Mouse (Mus musculus) liver, adult 2 months (tissue): ENCODE measurements around the gene Tmc3. TPM values are rescaled to one million over a fixed set of nuclear protein-coding genes. Genes with fewer than 3 reads are reported as not detected.
A peak's percentile ranks its signal among the peaks of the same experiment; 100 is the strongest.

Experiments
- DNase-seq: peaks from one replicate; pipeline ENCODE4 v3.0.0-alpha.2; 2011; ENCODE audit warnings: low read depth, low spot score; ENCODE audit errors: extremely low read depth
- H3K27ac ChIP-seq: fragments of 200-500 bp; replicated peaks from 2 replicates; pipeline ENCODE4 v1.5.1; 2012; ENCODE audit warnings: low read depth, mild to moderate bottlenecking, control low read depth, inconsistent platforms, low read length; ENCODE audit not compliant: insufficient read depth
- H3K27me3 ChIP-seq: fragments of 200-500 bp; 2 replicates; pipeline ENCODE4 v1.6.1; 2012; ENCODE audit warnings: mild to moderate bottlenecking, moderate library complexity, low read length, inconsistent platforms; ENCODE audit not compliant: control insufficient read depth, insufficient read depth
- H3K36me3 ChIP-seq: fragments of 200-500 bp; 2 replicates; pipeline ENCODE4 v1.6.1; 2012; ENCODE audit warnings: low read length, inconsistent platforms; ENCODE audit not compliant: control insufficient read depth, insufficient read depth
- H3K4me1 ChIP-seq: fragments of 200-500 bp; 2 replicates; pipeline ENCODE4 v1.6.1; 2011; ENCODE audit warnings: low read length; ENCODE audit not compliant: control insufficient read depth, insufficient read depth
- H3K4me3 ChIP-seq: fragments of 200-500 bp; 2 replicates; pipeline ENCODE4 v1.5.1; 2011; ENCODE audit warnings: low read depth, mild to moderate bottlenecking, control low read depth, low read length, moderate library complexity; ENCODE audit not compliant: insufficient read depth
- H3K79me2 ChIP-seq: fragments of 200-500 bp; 2 replicates; pipeline ENCODE4 v1.6.1; 2012; ENCODE audit warnings: inconsistent platforms, mild to moderate bottlenecking, low read length, moderate library complexity; ENCODE audit not compliant: control insufficient read depth, insufficient read depth
- H3K9ac ChIP-seq: fragments of 200-500 bp; 2 replicates; pipeline ENCODE4 v1.6.1; 2012; ENCODE audit warnings: low read depth, mild to moderate bottlenecking, control low read depth, inconsistent platforms, low read length
- CTCF ChIP-seq: fragments of 200-500 bp; IDR thresholded peaks from 2 replicates; pipeline ENCODE4 v1.5.1; 2011; ENCODE audit warnings: low read depth, low read length, control low read depth
- POLR2A ChIP-seq: fragments of 200-500 bp; IDR thresholded peaks from 2 replicates; pipeline ENCODE4 v1.6.1; 2011; ENCODE audit warnings: low read length, control low read depth; ENCODE audit not compliant: insufficient read depth; ENCODE audit errors: extremely low read depth
- WGBS: fragments of 180-500 bp; shearing (Covaris S2); methylation state at CpG from one replicate; pipeline ENCODE4 v1.1.7; 2018; 5-methylcytosine and 5-hydroxymethylcytosine counted together
- polyA plus RNA-seq: library from polyadenylated mRNA; depleted of rRNA; stranded (reverse); fragments of >200 nt; gene quantifications from 2 replicates; pipeline ENCODE4 v1.2.3, GENCODE M21; 2012
- total RNA-seq: library from RNA; depleted of rRNA; stranded (reverse); fragments of >200 nt; gene quantifications from 2 replicates; pipeline ENCODE4 v1.2.3, GENCODE M21; 2014

Tmc3 gene
- total and polyA plus RNA-seq, 2 experiments = 0.15 to 0.28 TPM

GRCm38 (mm10) chr7:83644761-83645160 lies 60.0 kb downstream of the Tmc3 start:
- H3K27ac ChIP-seq = no peak overlapping the region
- TF ChIP-seq CTCF (no peak), POLR2A (no peak)
- peak; percentile 51 for DNase-seq
- H3K79me2 ChIP-seq = no peaks in the 10 kb centered on the region
- no peak overlapping the region for H3K9ac ChIP-seq
- H3K36me3 ChIP-seq = peaks cover 30% of the 10 kb centered on the region
- no peaks in the 10 kb centered on the region for H3K27me3 ChIP-seq
- WGBS = 14% methylated on average over 2 of the region's 2 CpGs
- peaks cover 1% of the 10 kb centered on the region for H3K4me1 ChIP-seq
- no peak overlapping the region for H3K4me3 ChIP-seq

DNA sequence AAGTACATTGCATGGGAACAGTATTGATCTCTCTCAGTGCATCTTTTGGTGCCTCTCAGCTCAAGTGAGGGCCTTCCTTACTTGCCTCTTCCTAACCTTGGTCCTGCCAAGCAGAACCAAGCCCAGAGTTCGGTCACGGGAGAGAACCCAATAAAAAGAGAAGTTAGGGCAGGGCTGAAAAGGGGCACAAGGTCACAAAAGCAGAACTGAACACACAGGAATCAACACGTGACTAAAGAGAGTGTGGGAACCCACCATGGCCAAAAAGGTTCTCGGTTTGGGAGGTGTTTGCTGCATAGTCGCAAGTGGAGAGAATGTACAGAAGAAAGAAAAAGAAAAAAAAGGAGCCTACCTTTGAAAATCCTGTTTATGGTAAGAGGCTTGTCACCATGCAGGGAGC lies 60.7 kb downstream of the Tmc3 start:
- Histone ChIP-seq H3K9ac (no peak overlapping the region), H3K79me2 (no peaks in the 10 kb centered on the region), H3K36me3 (peaks cover 23% of the 10 kb centered on the region), H3K4me3 (no peak overlapping the region), H3K27me3 (no peaks in the 10 kb centered on the region), H3K27ac (no peak overlapping the region), H3K4me1 (peaks cover 8% of the 10 kb centered on the region)
- TF ChIP-seq POLR2A (no peak), CTCF (no peak)
- 47% methylated on average over 5 of the region's 5 CpGs for WGBS
- DNase-seq = no peak

DNA sequence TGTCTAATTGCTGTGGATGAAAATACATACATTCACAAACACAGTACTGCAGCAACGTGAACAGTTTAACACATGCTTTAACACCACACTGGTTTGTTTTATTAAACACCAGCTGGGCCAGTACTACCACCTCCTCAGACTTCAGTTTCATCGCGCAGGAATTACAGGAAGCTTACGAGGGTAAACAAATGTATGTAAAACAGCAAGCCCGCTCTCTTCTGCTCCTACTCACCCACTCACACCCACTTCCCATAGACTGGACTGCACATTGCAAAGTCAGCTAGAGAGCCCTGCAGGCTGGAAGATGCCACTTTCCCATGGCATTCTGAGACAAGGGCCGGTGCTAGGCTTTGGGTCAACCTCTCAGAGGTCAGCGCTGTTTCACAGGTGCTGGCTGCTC lies 64.1 kb downstream of the Tmc3 start:
- no peak for DNase-seq
- Histone ChIP-seq H3K4me3 (no peak overlapping the region), H3K36me3 (no peaks in the 10 kb centered on the region), H3K27ac (0 out of 2 replicates have a peak overlapping the region, but pooled peaks have one; percentile 14), H3K9ac (no peak overlapping the region), H3K27me3 (no peaks in the 10 kb centered on the region), H3K79me2 (no peaks in the 10 kb centered on the region), H3K4me1 (peaks cover 20% of the 10 kb centered on the region)
- 79% methylated on average over 7 of the region's 7 CpGs for WGBS
- no peak for TF ChIP-seq CTCF
- no peak for TF ChIP-seq POLR2A

GRCm38 (mm10) chr7:83650638-83651037 lies 65.9 kb downstream of the Tmc3 start:
- no peak overlapping the region for H3K4me3 ChIP-seq
- no peak for DNase-seq
- 0 out of 2 replicates have a peak overlapping the region, but pooled peaks have one; percentile 48 for H3K27ac ChIP-seq
- no peaks in the 10 kb centered on the region for H3K79me2 ChIP-seq
- H3K9ac ChIP-seq = no peak overlapping the region
- WGBS = 82% methylated on average over 5 of the region's 5 CpGs
- H3K36me3 ChIP-seq = no peaks in the 10 kb centered on the region
- no peak for TF ChIP-seq CTCF
- TF ChIP-seq POLR2A = no peak
- H3K27me3 ChIP-seq = no peaks in the 10 kb centered on the region
- peaks cover 22% of the 10 kb centered on the region for H3K4me1 ChIP-seq

DNA sequence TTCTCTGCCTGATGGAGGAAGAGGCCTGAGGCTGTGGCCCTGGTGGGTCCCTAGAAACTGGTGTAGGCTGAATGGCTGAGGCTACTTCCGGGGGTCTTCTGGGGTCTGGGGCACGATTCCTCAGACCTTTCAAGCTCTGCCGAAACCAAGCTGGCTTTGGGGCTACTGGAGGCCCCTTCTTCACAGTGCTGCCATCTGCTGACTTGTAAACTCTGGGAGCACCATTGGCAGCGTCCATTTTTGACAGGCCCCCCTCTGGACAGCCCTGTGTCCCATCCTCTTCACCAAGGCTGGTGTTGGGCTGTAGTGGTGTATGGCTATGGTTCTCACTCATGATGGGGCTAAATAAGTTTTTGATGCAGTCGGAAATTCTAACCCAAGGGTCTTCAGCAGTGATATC lies 67.8 kb downstream of the Tmc3 start:
- Histone ChIP-seq H3K4me1 (peaks cover 22% of the 10 kb centered on the region), H3K27ac (no peak overlapping the region), H3K4me3 (no peak overlapping the region), H3K79me2 (no peaks in the 10 kb centered on the region), H3K9ac (no peak overlapping the region), H3K36me3 (no peaks in the 10 kb centered on the region), H3K27me3 (no peaks in the 10 kb centered on the region)
- WGBS = 86% methylated on average over 5 of the region's 5 CpGs
- no peak for DNase-seq
- TF ChIP-seq POLR2A (no peak), CTCF (no peak)

DNA sequence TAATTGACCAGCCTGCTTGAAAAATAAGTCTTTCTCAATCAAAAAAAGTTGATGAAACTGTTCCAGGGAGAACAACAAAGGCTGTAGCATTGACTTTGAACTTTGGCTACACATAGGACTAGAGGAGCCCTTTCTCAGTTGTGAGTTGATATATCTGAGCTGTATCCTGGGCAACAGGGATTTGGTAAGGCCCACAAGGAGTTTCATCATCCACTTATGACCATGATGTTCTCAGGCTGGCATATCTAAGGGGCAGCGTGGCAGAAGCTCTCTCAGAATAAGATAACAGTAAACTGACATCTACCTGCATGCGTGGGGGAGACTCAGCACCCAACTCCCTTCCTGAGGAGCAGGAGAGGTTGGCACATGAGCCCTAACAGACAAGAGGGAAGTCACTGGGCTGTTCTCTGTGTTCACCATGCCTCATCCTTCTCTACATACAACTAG lies 68.9 kb downstream of the Tmc3 start:
- peak overlapping the region; percentile 3; the same call in 1 of the 2 replicates for H3K4me3 ChIP-seq
- peak overlapping the region; percentile 3 for H3K27ac ChIP-seq
- H3K36me3 ChIP-seq = no peaks in the 10 kb centered on the region
- H3K27me3 ChIP-seq = no peaks in the 10 kb centered on the region
- TF ChIP-seq POLR2A = no peak
- no peak for TF ChIP-seq CTCF
- 35% methylated on average over 2 of the region's 2 CpGs for WGBS
- no peaks in the 10 kb centered on the region for H3K79me2 ChIP-seq
- DNase-seq = peak; percentile 89
- H3K4me1 ChIP-seq = peaks cover 22% of the 10 kb centered on the region
- H3K9ac ChIP-seq = no peak overlapping the region
